Mouse (Mus musculus) bone marrow macrophage, adult 2 months (primary cell): ENCODE results near the gene Gon7.

ENCODE experiments used
- CTCF ChIP-seq: IDR thresholded peaks from 2 replicates; pipeline ENCODE4 v1.5.1; 2012; ENCODE audit warnings: low read depth, mild to moderate bottlenecking, low read length, moderate library complexity
- POLR2A ChIP-seq: IDR thresholded peaks from 2 replicates; pipeline ENCODE4 v1.6.1; 2012; ENCODE audit warnings: mild to moderate bottlenecking, low read depth, low read length, borderline replicate concordance

- TF ChIP-seq POLR2A (no peak), CTCF (no peak)
These were observed 11.4 kb upstream of the Gon7 start for GRCm38 (mm10) chr12:102769000-102769399.
